Mouse (Mus musculus) spleen, postnatal 14 days (tissue): ENCODE measurements around the gene Aadat.
"Not testable (repeated sequence)": the region's sequence is repeated elsewhere in the genome, so short reads cannot be mapped to it uniquely, and the experiment has no call there.

ENCODE experiments used
- DNase-seq, 2 experiments: peaks; one replicate each; pipeline ENCODE4 v3.0.0; 2021 to 2022; ENCODE audit warnings: low spot score in 2 of 2

Aadat gene

DNA sequence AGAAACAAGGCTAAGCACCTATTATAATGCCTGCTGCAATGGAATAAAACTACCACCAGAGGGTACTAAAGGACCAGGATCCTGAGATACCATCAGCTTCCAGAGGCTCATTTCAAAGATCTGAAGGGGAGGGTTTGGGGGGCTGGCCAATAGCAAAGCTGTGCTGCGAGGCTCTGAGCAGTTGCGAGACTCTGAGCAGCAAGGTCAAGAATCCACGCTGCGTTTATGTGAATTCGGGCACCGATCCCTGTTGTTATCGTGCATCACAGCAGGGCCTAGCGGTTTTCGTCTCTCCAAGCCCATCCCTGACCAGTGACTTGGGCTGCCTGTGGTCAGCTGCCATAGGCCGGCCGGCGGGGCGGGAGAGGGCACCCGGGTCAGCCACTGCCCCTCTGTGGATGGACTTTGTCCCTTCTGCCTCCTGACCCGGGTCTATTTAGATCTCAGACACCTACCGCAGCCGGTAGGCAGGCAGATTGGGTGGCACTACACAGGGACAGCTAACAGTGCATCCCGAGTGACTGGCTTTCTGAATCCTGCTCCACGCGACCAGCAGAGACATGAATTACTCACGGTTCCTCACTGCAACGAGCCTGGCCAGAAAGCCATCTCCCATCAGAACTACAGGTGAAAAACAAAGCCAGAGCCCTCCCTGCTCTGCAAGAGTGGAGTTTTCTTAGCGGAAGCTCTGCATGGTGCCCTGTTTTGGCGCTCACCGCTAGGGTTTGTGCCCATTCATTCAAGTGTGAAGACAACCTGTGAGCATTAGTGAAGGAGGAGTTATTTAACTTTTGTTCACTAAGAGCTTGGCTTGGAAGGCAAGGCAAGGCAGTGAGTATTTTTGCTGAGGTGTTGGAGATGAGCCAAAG is at the start of gene Aadat:
Gene Aadat, plus strand, starts transcription at position 280 of the 869 bp plus-strand sequence.
- no peak for DNase-seq

DNA sequence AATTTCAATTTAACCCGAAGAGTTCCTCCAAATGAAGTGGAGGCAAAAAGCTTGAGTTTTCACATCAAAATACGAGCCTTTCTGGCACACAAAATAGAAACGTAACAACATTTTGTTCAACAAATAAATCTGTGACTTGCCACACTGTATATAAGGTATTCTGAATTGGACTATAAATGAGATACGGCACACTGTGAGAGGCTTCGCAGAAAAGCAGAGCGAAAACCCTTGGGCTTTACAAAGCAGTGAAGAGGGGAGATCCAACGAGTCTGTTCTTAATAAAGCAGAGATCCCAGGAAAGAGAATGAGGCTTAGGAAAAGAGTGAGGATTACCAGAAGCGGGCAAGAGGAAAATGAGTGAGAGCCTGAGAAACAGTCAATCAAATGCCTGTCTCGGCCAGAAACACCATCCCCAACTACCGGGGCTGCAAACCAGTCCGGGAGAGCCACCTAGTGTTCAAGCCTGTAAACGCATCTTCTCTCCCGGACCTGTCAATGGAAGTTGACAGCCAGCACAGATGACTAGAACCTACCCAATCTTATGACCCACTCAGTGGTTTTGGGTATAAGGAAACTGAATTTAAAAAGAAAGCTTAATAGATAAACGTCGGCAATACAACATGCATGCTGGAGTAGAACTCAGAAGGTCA is 38.9 kb upstream of the Aadat start:
- no peak for DNase-seq

GRCm38 (mm10) chr8:60490147-60490546 is 15.6 kb upstream of the Aadat start:
- no peak for DNase-seq

DNA sequence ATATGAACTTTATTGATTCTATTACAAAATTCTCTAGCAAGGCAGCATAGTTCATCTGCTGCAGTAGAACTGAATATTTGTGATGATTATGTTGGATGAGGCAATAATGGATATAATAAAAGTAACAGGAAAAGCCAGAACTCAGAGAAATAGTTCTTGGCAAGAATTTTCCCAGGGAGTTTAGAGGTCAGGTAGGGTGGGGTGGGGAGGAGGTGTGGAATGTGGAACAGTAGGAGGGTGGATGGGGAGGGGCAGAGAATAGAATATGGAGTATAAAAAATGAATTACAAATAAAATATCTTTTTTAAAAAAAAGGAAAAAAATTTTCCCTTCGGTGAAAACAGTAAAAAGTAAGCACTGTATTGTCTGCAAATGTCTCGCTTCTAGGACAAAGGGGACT is 13.9 kb upstream of the Aadat start:
- DNase-seq: no peak

- DNase-seq: no peak
Observed at GRCm38 (mm10) chr8:60492471-60492870, 13.3 kb upstream of the Aadat start.

DNA sequence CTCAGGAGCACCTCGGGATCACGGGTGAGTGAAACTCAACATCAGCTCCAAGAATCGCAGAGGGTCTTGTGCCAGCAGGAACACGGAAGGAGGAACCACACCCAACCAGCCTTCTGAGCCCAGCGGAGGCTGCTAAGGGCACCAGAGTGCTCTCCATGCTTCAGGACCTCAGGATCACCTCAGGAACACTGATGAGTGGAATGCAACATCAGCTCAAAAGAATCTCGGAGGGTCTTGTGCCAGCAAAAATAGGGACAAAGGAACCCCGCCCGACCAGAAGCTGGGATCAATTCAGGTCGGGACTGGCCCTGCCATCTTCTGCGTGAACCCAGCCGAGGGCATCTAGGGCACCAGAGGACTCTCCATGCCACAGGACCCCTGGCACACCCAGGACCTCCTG is 11.1 kb upstream of the Aadat start:
- DNase-seq: no peak

- DNase-seq: not testable (repeated sequence)
Observed at GRCm38 (mm10) chr8:60495046-60495445, 10.7 kb upstream of the Aadat start.

DNA sequence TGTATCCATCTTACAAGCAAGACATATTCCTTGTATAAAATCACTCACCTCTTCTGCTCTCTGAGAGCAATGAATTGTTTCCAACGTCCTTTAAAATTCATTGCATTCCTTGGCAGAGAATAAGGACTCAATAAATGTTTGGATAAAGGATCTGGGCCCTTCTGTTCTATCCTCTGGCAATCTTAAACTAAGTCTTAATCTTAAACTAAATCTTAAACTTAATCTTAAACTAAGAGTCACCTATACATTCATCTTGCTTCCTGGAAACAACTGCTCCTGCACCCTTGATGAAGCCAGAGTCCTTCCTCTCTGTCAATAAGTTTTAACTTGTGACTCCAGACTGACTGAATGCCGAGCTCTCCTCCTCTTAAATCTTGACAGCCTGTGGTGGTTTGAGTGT is 2.6 kb upstream of the Aadat start, which contains the start of gene Gm10283:
Gene Gm10283, minus strand, starts transcription at position 101 of the 400 bp plus-strand sequence.
- DNase-seq: no peak

DNA sequence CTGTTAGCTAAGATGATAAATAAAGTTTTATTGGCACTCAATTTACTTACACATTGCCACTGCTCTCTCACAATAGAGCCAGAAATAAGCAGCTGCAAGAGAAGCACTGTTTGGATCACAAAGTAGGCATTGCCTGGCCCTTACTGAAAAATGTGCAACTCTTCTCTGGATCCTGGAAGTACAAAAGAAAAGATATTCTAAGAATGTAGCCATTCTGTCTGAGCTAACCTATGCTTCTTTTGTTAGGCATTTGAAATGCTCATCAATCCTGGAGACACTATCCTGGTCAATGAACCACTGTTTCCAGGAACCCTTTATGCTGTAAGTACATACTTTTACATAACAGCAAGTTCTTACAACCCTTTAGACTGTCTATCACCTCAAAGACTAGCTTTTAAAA is 12.6 kb downstream of the Aadat start:
- no peak for DNase-seq

DNA sequence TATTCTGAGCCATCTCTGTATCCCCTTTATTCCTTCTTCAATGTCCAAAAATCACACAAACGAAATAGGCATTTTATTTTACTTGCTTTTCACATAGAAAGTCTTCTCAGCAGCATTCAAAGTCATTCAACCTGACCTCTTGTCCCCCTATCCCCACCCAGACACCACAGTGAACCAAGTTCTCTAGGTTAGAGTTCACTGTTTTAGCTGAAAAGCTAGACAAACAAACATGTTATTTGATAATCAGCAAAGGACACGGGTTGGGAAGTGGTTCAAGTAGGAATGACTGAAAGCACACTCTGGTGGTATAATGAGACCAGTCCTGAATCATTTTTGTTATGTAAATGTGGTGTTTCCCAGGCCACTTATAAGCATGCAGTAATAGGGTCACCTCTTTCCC is 29.2 kb downstream of the Aadat start:
- DNase-seq: no peak

DNA sequence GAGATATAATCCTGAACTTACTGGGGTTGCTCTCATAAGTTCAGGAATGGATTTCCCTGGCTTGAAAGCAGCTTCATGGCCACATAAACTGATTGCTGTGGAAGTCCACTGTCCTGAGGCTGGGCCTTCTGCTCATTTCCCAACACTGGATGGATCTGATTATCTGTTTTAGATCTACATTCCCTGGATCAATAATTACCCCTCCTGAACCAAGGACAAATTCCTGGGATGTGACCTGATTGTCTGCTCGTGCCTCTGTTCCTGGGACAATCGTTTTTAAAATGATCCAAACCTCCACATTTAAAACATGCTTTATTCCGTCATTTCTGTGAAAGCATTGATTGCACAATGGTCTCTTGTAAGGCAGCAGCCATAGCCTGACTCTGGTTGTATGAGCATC is 61.1 kb downstream of the Aadat start:
- no peak for DNase-seq

- DNase-seq: no peak
Observed at GRCm38 (mm10) chr8:60577231-60577630, 71.5 kb downstream of the Aadat start.

DNA sequence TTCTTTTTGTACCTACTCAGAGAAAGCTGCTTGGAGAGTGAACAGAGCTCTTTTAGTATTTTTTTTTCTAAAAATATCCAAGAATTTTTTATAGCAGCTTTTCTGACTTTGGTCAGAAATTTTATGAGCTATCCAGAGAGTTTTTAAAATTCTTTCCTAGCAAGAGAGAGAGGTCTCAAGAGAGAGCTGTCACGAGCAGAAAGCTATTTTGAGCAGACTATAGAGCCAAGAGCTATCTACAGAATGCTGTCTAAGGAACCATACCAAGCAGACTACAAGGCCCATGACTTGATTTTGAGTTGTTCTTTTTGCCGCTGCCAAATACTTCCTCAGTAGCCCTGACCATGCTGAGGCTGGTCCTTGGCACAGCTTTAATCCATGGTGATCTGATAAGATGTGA is 77.6 kb downstream of the Aadat start:
- DNase-seq: no peak

DNA sequence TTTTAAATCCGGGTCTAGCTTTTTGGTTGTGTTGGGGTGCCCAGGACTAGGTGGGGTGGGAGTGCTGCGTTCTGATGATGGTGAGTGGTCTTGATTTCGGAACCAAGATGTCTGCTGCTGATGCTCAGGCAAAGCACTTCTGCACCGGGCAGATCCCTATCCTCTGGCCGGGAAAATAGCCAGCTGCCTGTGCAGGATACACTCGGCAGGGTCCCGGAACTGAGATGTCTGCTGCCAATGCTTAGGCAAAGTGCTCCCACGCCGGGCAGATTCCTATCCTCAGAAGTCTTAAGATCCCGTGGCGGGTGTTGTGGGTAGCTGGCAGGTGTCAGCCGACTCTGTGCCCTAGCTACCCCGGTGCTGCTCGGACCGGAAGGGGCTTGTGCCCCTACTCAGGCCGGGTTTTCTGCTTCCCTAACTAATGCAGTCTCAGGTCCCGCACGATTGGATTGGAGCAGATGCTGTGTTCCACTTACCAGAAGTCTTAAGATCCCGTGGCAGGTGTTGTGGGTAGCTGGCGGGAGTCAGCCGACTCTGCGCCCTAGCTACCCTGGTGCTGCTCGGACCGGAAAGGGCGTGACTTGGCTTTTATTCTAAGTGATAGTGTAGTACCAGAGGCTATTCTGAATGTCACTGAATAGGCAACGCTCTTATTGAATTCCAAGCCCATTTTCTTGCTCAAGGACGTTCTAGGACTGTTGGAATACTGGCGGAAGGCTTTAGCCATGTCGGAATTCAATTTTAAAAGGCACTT is 85.8 kb downstream of the Aadat start:
- DNase-seq: not testable (repeated sequence)

- no peak for DNase-seq
Observed at GRCm38 (mm10) chr8:60594761-60595160, 89.0 kb downstream of the Aadat start.
